Mouse (Mus musculus) frontal cortex, postnatal 25 days (tissue): ENCODE results near the gene March5.
"Not testable (repeated sequence)": the region's sequence is repeated elsewhere in the genome, so short reads cannot be mapped to it uniquely, and the experiment has no call there.

ENCODE experiments used
- DNase-seq, 2 experiments: peaks; one replicate each; pipeline ENCODE4 v3.0.0; 2022; ENCODE audit warnings: low spot score in 2 of 2

Gene March5

GRCm38 (mm10) chr19:37208986-37209385, 1.6 kb downstream of the March5 start:
- DNase-seq: no peak

DNA sequence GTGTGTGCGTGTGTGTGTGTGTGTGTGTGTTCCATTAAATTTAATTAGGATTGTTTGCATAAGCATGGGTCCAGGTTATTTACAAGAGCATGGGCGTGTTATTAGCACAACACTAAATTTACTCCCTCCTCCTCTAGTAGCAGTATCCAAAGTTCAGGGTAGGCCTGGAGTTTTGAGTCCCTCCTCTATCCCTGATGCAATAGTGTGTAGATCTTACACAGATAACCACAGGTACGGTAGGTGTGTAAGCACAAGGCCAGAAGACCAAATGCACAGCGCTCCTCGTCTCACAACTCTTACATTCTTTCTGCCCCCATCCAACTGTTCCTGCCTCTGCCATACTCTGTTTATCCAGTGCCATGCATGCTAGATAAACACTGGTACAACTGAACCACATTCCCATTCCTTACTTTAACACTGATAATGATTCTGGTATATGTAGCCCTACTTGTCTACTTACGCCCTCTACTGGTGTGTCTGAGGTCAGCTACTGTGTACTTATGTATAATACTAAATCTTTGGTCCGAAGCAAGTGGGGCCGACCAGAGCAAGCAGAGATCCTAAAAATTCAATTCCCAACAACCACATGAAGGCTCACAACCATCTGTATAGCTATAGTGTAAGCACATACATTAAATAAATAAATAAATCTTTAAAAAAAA, 2.3 kb downstream of the March5 start:
- DNase-seq: no peak

DNA sequence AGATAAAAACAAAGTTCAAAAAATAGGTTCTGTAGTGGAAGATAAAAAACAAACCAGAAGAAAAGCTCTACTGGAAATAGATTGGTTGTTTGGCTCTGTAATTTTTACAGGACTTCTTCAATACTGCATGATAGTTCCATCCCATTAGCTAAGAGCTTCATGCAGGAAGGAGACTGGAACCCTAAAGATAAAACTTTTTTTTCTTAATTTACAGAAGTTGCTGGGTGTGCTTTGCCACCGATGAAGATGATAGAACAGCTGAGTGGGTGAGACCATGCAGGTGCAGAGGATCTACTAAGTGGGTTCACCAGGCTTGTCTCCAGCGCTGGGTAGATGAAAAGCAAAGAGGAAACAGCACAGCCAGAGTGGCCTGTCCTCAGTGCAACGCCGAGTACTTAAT, 3.1 kb downstream of the March5 start:
- DNase-seq: no peak

DNA sequence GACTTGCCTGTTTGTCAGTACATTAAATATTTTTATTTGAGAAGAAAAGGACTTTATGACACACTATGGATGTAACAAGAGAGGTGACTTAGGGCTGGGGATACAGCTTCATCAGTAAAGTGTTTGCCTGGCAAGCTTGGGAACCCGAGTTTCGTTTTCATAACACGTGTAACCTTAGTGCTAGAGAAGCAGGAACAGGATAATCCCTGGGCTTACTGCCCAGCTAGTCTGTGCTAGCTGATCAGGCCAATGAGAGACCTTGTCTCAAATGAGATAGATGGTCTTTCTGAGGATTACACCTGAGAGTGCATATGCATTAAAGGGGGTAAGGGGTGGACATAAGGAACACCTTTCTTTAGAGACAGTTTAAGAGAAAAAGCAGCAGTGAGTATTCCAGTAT, 4.1 kb downstream of the March5 start:
- DNase-seq: no peak

DNA sequence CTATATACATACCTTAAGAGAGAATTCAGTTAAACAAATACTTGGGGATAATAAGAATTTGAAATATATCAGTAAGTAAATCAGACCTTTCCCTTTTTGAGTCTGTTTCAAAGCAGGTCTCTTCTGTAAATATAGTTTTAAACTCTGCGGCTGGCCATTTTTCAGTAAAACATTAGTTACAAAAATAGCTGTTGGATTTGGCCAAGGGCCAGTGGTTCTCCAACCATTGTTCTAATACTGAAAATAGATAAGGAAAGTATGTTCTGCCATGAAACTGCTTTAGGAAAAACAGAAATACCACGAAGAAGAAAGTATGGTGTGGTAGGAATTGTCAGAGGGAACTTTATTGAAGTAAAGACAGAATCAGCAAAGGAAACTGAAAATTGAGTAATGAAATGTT, 7.4 kb downstream of the March5 start:
- DNase-seq: no peak

GRCm38 (mm10) chr19:37225197-37225862, 18.0 kb downstream of the March5 start:
- DNase-seq: no peak

DNA sequence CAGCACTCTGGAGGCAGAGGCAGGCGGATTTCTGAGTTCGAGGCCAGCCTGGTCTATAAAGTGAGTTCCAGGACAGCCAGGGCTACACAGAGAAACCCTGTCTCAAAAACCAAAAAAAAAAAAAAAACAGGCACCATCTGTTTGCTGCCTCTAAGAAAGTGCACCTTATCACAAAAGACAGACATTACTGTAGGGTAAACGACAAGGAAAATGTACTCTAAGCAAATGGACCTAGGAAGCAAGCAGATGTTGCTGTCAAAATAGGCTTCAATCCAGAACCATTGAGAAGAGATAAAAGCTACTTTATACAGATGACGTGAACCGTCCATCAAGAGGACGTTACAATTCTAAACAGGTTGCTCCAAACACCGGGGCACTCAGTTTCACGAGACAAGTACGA, 25.3 kb downstream of the March5 start:
- DNase-seq: not testable (repeated sequence)

GRCm38 (mm10) chr19:37233561-37234539, 26.5 kb downstream of the March5 start:
- DNase-seq: no peak

- no peak for DNase-seq
Measured at GRCm38 (mm10) chr19:37235818-37236217, 28.5 kb downstream of the March5 start.

- no peak for DNase-seq
Measured at GRCm38 (mm10) chr19:37237306-37237705, 30.0 kb downstream of the March5 start.

GRCm38 (mm10) chr19:37237712-37238437, 30.5 kb downstream of the March5 start:
- no peak for DNase-seq

DNA sequence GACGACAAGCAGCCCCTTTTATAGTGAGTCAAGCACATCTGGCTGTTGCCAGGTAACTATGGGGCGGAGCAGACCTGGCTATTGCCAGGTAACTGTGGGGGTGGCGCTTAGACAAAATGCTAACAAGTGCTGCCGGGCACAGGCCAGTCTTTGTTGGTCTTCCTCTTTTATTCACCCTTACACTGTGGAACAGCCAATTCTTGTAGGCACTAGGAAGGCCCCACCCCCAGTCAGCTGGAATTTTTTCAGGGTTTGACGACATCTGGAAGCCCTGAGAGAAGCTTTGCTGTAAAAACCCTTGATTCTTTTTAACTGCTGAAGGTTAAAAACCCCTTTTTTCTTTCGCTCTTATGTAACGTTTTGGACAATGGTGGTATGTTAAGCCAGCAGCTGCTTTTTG, 31.3 kb downstream of the March5 start:
- no peak for DNase-seq

GRCm38 (mm10) chr19:37239096-37239495, 31.8 kb downstream of the March5 start:
- DNase-seq: no peak

- DNase-seq: no peak
Measured at GRCm38 (mm10) chr19:37241201-37241600, 33.9 kb downstream of the March5 start.

DNA sequence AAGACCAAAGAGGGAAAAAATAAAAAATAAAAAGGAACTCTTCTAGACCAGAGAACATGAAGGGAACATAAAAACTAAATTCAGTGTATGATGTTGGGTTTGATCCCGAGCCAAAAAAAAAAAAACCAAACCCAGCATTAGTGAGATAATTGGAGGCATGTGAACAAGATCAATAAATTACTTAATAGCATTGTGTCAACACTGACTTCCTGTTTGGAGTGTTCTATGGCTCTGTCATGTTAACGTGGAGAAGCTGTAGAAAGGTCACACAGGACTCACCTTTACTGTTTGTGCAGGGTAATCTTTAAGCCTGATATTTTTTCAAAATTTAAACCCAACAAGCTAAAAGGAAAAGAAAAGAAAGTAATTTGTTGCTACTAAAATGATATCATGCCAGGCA, 35.4 kb downstream of the March5 start:
- no peak for DNase-seq

- no peak for DNase-seq
Measured at GRCm38 (mm10) chr19:37246859-37247258, 39.5 kb downstream of the March5 start.

DNA sequence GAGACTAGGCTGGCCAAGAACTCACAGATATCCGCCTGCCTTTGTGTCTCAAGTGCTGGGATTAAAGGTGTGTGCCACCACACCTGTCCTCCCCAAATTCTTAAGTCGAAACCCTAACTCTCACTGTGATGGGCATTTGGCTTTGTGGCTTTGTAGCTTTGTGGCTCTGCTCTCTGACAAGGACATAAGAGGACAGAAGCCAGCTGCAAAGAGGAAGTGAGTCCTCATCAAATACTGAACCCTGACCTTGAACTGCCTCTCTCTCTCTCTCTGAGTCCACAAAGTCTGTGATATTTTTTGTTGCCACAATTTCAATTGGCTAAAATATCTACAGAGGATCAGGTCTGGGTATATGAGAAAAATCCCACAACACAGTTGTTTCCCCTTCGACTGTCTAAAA, 40.9 kb downstream of the March5 start:
- DNase-seq: no peak

DNA sequence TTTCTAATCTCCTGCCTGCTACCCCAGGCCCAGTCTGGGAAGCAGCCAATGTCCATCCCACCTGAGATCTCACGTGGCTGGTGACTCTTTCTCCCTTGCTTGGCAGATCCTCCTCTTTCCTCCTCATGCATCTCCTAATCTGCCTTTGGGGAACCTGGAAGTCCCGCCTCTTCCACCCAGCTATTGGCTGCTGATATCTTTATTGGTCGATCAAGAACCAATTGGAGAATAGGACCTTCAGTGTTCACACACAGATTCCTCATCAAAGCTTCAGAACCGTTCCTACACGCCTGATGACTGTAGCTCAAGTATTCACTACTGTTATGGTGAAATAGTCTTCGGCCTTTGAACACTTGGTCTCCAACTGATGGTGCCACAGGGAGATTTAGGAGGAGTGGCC, 44.8 kb downstream of the March5 start:
- no peak for DNase-seq

DNA sequence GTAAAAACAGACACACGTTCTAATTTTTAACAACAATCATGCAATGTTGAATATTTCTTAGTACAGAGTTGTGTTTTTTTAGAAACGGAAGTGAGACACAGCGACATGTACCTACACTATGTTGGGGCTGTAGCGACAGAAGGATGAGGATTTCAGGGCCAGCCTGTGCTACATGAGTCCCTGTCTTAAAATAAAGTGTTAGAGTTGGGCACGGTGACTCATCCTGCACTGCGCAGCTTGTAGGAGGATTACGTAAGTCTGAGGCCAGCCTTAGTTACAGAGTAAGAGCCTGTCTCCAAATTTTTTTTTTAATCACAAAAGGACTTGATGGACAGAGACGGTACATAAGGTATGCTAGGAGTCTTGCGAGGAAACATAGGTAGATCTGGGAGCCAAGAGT, 48.0 kb downstream of the March5 start:
- DNase-seq: no peak

DNA sequence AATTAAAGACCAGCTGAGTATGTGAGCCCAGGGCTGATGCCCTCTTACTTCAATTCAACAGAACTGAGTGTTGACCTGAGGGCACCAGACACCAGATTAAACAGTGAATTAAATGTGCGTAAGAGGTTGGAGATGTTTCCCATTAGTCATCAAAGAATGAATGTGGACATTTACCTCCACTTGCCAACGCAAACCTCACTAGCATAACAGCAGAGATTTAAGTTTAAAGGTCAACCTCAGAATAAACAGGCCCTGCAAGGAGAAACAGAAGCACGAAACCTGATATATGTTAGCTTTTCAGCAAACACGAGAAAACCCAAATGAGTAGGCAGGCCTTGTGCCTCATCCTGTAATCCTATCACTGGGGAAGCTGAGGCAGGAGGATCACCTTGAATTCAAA, 55.0 kb downstream of the March5 start:
- DNase-seq: no peak

DNA sequence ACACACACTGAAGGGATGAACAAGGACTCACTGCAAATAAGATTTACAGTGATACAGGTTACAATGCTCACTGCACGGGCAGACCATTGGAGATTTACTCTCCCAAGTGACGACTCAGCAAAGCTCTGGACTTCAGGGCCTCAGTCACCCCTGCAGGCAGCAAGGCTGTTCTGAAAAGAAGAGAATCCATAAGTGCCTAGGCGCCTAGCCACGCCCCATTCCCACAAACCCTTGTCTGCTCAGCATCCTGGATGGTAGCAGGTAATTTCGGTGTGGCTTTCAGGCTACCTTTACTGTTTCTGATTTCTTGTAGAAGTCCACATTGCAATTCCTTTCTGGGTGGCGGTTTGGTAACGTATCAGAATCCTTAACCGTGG, 56.2 kb downstream of the March5 start:
- no peak for DNase-seq
